Mouse (Mus musculus) limb, embryonic 10.5 days (tissue): ENCODE measurements around the gene Gsta2. TPM values are rescaled to one million over a fixed set of nuclear protein-coding genes. Genes with fewer than 3 reads are reported as not detected.
"Not testable (repeated sequence)": the region's sequence is repeated elsewhere in the genome, so short reads cannot be mapped to it uniquely, and the experiment has no call there.

ENCODE experiments used
- DNase-seq: peaks from one replicate; pipeline ENCODE4 v3.0.0-alpha.2; 2017; ENCODE audit warnings: low spot score
- H3K27ac ChIP-seq: fragments of 300-500 bp; sonication (generic); 2 replicates; pipeline ENCODE4 v1.5.1; 2016; ENCODE audit warnings: mild to moderate bottlenecking
- H3K27me3 ChIP-seq: fragments of 300-500 bp; sonication (generic); 2 replicates; pipeline ENCODE4 v1.6.1; 2016; ENCODE audit warnings: low read depth, mild to moderate bottlenecking; ENCODE audit not compliant: poor library complexity, severe bottlenecking
- H3K36me3 ChIP-seq: fragments of 300-500 bp; sonication (generic); 2 replicates; pipeline ENCODE4 v1.6.1; 2016; ENCODE audit warnings: mild to moderate bottlenecking, moderate library complexity
- H3K4me1 ChIP-seq: fragments of 300-500 bp; sonication (generic); 2 replicates; pipeline ENCODE4 v1.6.1; 2016
- H3K4me3 ChIP-seq: fragments of 300-500 bp; sonication (generic); 2 replicates; pipeline ENCODE4 v1.5.1; 2016; ENCODE audit warnings: mild to moderate bottlenecking, moderate library complexity
- H3K9me3 ChIP-seq: fragments of 300-500 bp; sonication (generic); replicated peaks from 2 replicates; pipeline ENCODE4 v1.6.1; 2016; ENCODE audit warnings: mild to moderate bottlenecking
- WGBS: fragments of 180-500 bp; shearing (Covaris S2); methylation state at CpG from one replicate; pipeline ENCODE4 v1.1.7; 2016; 5-methylcytosine and 5-hydroxymethylcytosine counted together
- polyA plus RNA-seq: library from polyadenylated mRNA; unstranded; fragments of >200 nt; fragmentation: Nextera tagmentation; extraction: Ambion mirVana; gene quantifications from 2 replicates; pipeline ENCODE4 v1.2.1, GENCODE M21; 2016

The Gsta2 gene
- polyA plus RNA-seq, 1 experiment from 2014 or later, result not detected

DNA sequence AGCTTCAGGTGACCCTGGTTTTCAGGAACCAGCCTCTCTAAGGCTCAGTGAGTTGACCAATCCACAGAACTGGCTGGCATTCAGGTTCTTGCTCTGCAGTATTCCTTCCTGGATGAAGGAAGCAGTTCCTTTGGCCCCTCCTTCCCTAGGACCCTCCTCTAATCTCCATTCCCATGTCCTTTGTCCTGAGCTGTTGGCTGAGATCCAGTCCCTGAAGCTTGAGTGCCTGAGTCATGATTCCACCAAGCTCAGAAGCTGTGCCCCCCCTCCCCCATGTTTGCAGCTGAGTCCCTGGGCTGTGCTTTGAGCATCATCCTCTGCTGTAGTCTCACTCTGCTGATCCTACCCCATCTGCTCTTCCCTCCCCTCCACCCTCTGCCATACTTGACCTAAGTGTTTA is 18.5 kb downstream of the Gsta2 start:
- H3K27ac ChIP-seq, result not testable (repeated sequence)

DNA sequence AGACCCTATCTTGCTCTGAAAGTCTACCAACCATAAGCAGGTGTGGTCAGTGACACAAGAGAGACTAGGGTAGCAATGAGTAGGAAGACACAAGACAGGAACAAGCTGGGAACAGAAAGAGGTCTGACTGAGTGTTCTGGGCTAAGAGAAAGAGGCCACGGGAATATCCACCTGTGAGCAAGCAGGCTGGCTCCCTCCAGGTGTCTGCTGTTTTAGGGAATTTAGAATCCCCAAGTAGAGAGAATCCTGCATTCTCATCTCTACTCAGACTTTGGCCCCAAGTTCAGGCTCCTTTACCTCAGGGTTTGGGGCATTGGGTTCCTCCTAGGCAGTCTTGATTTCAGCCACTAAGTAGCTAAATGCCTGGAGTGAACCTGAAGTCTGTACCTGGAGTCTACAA is 28.3 kb downstream of the Gsta2 start, which contains the start of gene Omt2b:
Gene Omt2b, plus strand, starts transcription at position 301 of the 400 bp plus-strand sequence.
- not testable (repeated sequence) for H3K36me3 ChIP-seq, H3K4me1 ChIP-seq, H3K4me3 ChIP-seq, H3K27me3 ChIP-seq, H3K27ac ChIP-seq, H3K9me3 ChIP-seq, DNase-seq
- 82% methylated on average over 1 of the region's 1 CpGs for WGBS

More for the DNA sequence above, 18.5 kb downstream of the Gsta2 start:
- H3K4me3 ChIP-seq, DNase-seq, H3K36me3 ChIP-seq, H3K9me3 ChIP-seq, H3K27me3 ChIP-seq, H3K4me1 ChIP-seq: not testable (repeated sequence)

DNA sequence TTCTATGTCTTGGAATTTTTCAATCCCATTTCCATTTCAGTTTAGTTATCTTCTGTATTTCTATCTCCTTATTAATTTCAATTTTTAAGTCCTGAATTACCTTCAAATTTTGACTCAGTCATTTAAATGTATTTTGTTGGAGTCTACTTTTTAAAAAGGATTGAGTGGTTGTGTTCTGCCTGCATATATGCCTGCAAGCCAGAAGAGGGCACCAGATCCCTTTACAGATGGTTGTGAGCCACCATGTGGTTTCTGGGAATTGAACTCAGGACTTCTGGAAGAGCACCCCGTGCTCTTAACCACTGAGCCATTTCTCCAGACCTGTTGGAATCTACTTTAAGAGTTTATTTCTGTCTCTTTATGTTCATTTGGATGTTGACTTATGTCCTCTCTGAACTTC is 36.1 kb downstream of the Gsta2 start:
- Histone ChIP-seq H3K27ac (no peak overlapping the region), H3K9me3 (no peaks in the 10 kb centered on the region), H3K4me1 (no peaks in the 10 kb centered on the region), H3K27me3 (no peaks in the 10 kb centered on the region), H3K36me3 (no peaks in the 10 kb centered on the region), H3K4me3 (no peak overlapping the region)
- 38% methylated on average over 1 of the region's 1 CpGs for WGBS
- DNase-seq, result no peak

DNA sequence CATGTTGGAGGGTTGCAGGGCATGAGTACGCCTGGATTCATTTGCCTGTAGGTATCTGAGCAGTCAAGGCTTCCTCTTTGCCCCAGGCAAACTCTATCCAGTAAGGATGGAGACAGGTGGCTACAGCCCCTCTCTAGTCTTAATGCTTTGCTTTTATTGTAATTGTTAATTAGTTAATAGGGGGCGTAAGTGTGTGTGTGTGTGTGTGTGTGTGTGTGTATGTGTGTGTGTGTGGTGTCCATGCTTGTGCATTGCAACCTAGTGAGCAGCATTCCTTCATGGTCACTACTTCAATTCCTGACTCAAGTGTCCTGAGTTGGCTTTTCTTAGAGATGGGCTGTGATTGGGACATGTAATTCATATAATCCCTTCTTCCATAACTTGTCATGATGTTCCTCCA is 40.9 kb downstream of the Gsta2 start, which contains the start of gene Omt2a:
Gene Omt2a, minus strand, starts transcription at position 101 of the 400 bp plus-strand sequence.
- 87% methylated on average over 2 of the region's 2 CpGs for WGBS
- no peak for DNase-seq
- Histone ChIP-seq H3K4me3 (no peak within 1 kb of the TSS), H3K9me3 (no peaks in the 10 kb centered on the region), H3K4me1 (no peaks in the 10 kb centered on the region), H3K27ac (no peak within 1 kb of the TSS), H3K36me3 (no peaks in the 10 kb centered on the region), H3K27me3 (no peaks in the 10 kb centered on the region)

DNA sequence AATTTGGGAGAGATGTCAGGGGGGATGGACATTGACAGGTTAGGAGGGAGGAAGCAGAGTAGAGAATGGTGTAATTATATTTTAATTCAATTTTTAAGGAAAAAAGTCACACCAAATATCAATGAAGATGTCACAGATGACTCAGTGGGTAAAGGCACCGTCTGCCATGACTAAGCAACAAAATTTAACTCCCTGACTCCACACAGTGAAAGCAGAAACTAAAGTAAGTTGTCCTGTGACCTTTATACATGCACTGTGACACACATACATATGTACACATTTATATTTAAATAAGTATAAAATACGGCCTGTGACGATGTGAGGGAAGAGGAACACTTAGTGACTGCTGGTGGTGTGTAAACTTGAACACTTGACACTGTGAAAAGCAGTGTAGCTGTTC is 47.5 kb downstream of the Gsta2 start:
- WGBS, result 88% methylated on average over 3 of the region's 3 CpGs
- H3K27ac ChIP-seq, result not testable (repeated sequence)

DNA sequence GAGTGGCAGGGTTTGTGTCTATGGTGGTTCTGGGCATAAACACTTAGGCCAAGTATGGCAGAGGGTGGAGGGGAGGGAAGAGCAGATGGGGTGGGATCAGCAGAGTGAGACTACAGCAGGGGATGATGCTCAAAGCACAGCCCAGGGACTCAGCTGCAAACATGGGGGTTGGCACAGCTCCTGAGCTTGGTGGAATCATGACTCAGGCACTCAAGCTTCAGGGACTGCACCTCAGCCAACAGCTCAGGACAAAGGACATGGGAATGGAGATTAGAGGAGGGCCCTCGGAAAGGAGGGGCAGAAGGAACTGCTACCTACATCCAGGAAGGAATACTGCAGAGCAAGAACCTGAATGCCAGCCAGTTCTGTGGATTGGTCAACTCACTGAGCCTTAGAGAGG is 56.4 kb downstream of the Gsta2 start:
- H3K4me3 ChIP-seq, H3K27ac ChIP-seq, H3K9me3 ChIP-seq, DNase-seq, H3K4me1 ChIP-seq, H3K27me3 ChIP-seq, H3K36me3 ChIP-seq: not testable (repeated sequence)
- WGBS, result 72% methylated on average over 1 of the region's 1 CpGs

More for the DNA sequence above, 47.5 kb downstream of the Gsta2 start:
- not testable (repeated sequence) for H3K4me3 ChIP-seq, DNase-seq, H3K27me3 ChIP-seq, H3K4me1 ChIP-seq, H3K9me3 ChIP-seq, H3K36me3 ChIP-seq

DNA sequence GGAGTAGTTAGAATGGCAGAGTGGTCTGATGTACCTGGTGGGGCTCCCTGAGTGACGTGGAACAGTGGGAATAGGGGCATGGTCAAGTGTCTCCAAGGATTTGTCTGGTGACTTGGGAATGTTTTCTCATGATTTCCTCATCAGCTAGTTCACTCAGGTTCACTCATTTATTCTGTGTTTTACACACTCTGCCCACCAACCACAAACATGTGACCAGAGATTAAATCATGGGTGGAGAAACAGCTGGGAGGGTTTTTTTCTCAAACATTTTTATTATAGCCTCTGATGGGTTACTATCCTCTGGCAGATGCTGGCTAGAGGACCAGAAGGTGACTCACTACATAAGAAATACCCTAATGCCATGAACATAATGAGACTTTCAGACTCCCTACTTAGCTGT is 57.4 kb downstream of the Gsta2 start:
- DNase-seq, result no peak
- H3K27ac ChIP-seq, result no peak overlapping the region
- no peaks in the 10 kb centered on the region for H3K36me3 ChIP-seq
- no peaks in the 10 kb centered on the region for H3K27me3 ChIP-seq
- WGBS, result 89% methylated on average over 1 of the region's 1 CpGs
- no peaks in the 10 kb centered on the region for H3K9me3 ChIP-seq
- H3K4me3 ChIP-seq, result no peak overlapping the region
- no peaks in the 10 kb centered on the region for H3K4me1 ChIP-seq

DNA sequence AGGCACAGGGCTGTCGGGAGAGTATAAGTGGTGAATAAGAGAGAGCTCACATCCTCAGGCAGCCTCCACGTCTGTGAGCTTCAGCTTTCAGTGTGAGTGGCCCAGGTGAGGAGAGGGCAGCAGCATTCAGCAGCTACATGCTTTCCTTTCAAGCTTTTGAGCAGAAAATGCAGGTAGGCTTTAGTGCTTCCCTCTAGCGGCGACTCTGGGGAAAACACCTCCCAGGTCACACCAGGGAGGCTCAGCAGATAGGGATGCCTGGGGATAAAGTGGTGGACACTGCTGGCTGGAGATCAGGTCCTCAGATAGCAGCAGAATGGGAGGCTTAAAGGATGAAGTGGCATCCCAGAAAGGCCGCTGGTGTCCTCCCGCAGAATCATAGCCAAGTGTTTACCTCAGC is 59.5 kb downstream of the Gsta2 start:
- DNase-seq, result peak; percentile 76

DNA sequence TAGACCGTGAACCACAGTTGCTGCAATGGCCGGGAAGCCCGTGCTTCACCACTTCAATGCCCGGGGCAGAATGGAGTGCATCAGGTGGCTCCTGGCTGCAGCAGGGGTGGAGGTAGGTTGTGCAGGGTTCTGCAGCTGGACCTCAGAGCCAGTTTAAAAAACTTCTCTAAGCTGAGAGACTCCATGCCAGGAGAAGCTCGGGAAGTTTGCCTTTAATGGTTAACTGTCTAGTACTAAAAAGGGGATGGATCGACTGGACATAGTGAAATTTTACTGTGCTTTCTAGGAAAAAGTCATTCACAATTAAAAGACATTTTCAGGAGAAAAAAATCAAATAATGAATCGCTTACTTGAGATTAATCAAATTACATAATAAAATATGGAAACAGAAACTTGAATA is 60.8 kb downstream of the Gsta2 start:
- H3K27me3 ChIP-seq, H3K9me3 ChIP-seq, H3K27ac ChIP-seq, H3K36me3 ChIP-seq, H3K4me1 ChIP-seq, H3K4me3 ChIP-seq, DNase-seq: not testable (repeated sequence)
- 85% methylated on average over 7 of the region's 7 CpGs for WGBS

More for the DNA sequence above, 59.5 kb downstream of the Gsta2 start:
- H3K4me3 ChIP-seq, H3K4me1 ChIP-seq, H3K36me3 ChIP-seq, H3K27me3 ChIP-seq, H3K9me3 ChIP-seq, H3K27ac ChIP-seq: not testable (repeated sequence)
- WGBS, result 10% methylated on average over 6 of the region's 6 CpGs

DNA sequence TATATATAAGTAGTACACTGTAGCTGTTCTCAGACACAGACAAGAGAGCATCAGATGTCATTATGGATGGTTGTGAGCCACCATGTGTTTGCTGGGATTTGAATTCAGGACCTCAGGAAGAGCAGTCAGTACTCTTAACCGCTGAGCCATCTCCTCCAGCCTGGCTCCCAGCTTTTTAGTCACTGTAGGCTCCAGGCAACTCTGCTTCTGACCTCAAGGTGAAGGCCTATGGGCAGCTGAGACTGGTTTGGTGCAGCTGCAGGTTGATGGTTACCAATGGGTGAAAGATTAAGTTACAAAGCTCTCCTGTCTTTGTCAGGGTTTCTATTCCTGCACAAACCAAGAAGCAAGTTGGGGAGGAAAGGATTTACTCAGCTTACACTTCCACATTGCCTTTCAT is 61.9 kb downstream of the Gsta2 start:
- not testable (repeated sequence) for H3K27me3 ChIP-seq, H3K36me3 ChIP-seq, H3K4me3 ChIP-seq, H3K27ac ChIP-seq, H3K4me1 ChIP-seq, H3K9me3 ChIP-seq, DNase-seq
- WGBS, result 100% methylated on average over 1 of the region's 1 CpGs

DNA sequence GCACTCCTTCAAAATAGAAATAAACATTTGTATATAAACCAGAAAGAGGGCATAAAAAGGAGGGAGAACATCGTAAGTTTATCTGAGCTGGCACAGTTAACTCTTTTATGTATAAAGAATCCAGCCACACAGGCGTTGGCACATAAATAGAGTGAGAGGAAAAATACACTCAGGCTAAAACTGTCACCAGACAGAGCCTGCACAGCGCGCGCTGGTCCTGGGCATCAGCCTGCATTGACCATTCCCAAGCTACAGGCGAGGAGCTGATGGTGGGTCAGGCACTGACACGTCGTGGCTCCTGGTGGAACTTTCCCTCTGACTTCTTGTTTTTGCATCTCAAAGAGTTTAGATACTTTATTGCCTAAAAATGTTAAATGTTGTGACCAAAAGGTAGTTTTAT is 63.1 kb downstream of the Gsta2 start:
- whole genome bisulfite sequencing, result 77% methylated on average over 8 of the region's 8 CpGs
- H3K4me1 ChIP-seq, result not testable (repeated sequence)

DNA sequence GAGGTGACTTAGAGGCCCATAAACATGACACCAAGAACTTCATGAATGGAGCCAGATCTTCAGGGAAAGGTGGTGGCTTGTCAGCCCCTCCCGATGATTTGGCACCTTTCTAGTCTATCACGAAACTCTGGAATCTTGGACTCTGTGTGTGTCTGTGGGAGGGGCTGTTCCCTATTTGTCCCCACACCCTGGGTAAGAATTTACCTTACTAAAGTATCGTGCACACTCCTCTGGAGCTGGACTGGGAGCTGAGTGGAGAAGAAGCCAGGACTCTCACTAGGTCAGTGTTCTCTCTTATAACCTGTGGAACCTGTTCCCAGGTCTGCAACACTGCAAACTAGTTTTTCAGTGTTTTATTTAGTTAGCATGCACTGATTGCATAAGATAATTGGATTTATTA is 65.9 kb downstream of the Gsta2 start, which contains the start of gene Gm10639:
Gene Gm10639, plus strand, starts transcription at position 201 of the 400 bp plus-strand sequence.
- DNase-seq, H3K9me3 ChIP-seq, H3K36me3 ChIP-seq, H3K4me3 ChIP-seq, H3K27me3 ChIP-seq, H3K4me1 ChIP-seq, H3K27ac ChIP-seq: not testable (repeated sequence)
- 87% methylated on average over 3 of the region's 3 CpGs for WGBS

More for the DNA sequence above, 63.1 kb downstream of the Gsta2 start:
- not testable (repeated sequence) for DNase-seq, H3K27me3 ChIP-seq, H3K27ac ChIP-seq, H3K36me3 ChIP-seq, H3K9me3 ChIP-seq, H3K4me3 ChIP-seq

DNA sequence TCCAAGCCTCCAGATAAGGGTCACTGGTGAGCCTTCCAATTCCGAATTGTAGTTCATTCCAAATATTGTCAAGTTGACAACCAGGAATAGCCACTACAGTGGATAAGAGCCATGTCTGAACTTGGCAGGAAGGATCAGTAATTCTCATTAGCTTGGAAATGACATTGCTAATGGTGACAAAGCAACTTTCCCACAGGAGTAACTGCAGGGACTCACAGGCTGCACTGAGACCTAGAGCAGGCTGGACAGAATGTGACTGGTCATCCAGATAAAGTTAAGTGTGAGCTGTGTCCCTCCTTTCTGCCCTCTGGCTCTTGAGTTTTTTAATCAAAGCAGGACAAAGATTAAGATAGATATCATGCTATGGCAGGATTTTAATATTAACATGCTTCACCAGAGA is 66.5 kb downstream of the Gsta2 start:
- not testable (repeated sequence) for H3K4me3 ChIP-seq, DNase-seq, H3K9me3 ChIP-seq, H3K27me3 ChIP-seq, H3K27ac ChIP-seq, H3K36me3 ChIP-seq, H3K4me1 ChIP-seq
- WGBS, result 89% methylated on average over 1 of the region's 1 CpGs

DNA sequence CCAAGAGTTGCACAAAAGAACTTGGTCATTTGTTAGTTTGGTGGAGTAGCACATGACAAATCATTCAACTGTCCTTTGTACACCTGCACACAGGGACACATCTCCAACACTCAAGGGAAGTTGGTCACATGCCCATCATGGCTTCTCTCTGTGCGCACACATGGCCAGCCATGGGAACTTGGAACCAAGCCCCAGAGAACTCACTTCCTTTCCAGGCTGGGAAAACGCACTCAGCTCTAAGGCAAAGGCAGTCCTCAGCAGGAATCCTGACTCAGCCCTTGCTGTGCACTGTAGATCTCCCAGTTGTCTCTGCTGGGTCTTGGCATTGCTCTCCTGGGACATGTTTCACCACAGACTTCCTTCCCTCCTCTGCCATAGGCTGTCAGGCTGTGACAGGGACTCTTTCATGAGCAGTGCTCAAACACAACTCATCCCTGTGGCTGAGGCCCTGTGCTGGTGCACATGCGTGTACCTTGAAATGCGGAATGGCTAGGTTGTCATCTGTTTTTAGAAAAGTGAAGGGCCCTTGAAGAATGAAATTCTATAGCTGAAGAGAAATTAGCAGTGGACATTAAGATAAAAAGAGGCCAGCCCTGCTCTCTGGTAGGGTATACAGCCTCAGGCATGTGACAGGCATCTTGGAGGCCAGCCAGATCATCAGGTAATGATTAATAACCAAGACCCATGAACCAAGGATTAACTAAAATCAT is 73.4 kb downstream of the Gsta2 start:
- H3K27ac ChIP-seq, H3K9me3 ChIP-seq, DNase-seq, H3K36me3 ChIP-seq, H3K4me3 ChIP-seq, H3K4me1 ChIP-seq, H3K27me3 ChIP-seq: not testable (repeated sequence)
- 91% methylated on average over 4 of the region's 4 CpGs for WGBS
